Mouse (Mus musculus) embryonic facial prominence, embryonic 11.5 days (tissue): ENCODE data around the gene Efcc1. TPM values are rescaled to one million over a fixed set of nuclear protein-coding genes. Genes with fewer than 3 reads are reported as not detected.

Experiments used
- ATAC-seq: fragments of 200-750 bp; cut with Nextera tagmentation; replicated peaks from 2 replicates; pipeline ENCODE4 v1.8.0; 2017; ENCODE audit warnings: low read depth; ENCODE audit not compliant: insufficient number of reproducible peaks, low FRiP score, low TSS enrichment
- DNase-seq: peaks from one replicate; pipeline ENCODE4 v3.0.0-alpha.2; 2015; ENCODE audit warnings: low spot score
- H3K27ac ChIP-seq: fragments of 300-500 bp; sonication (generic); replicated peaks from 2 replicates; pipeline ENCODE4 v1.5.1; 2014; ENCODE audit warnings: mild to moderate bottlenecking, low read depth, low read length, control low read depth
- H3K27me3 ChIP-seq: fragments of 300-500 bp; sonication (generic); 2 replicates; pipeline ENCODE4 v1.6.1; 2014; ENCODE audit warnings: mild to moderate bottlenecking, low read length, moderate library complexity, mixed read lengths; ENCODE audit not compliant: control insufficient read depth, insufficient read depth
- H3K36me3 ChIP-seq: fragments of 300-500 bp; sonication (generic); replicated peaks from 2 replicates; pipeline ENCODE4 v1.6.1; 2014; ENCODE audit warnings: low read depth, mild to moderate bottlenecking, low read length, moderate library complexity, mixed read lengths; ENCODE audit not compliant: control insufficient read depth, insufficient read depth
- H3K4me1 ChIP-seq: fragments of 300-500 bp; sonication (generic); 2 replicates; pipeline ENCODE4 v1.6.1; 2014; ENCODE audit warnings: low read length, mixed read lengths; ENCODE audit not compliant: control insufficient read depth, insufficient read depth
- H3K4me2 ChIP-seq: fragments of 300-500 bp; sonication (generic); 2 replicates; pipeline ENCODE4 v1.6.1; 2014; ENCODE audit warnings: low read depth, mild to moderate bottlenecking, control low read depth, low read length, moderate library complexity
- H3K4me3 ChIP-seq: fragments of 300-500 bp; sonication (generic); 2 replicates; pipeline ENCODE4 v1.5.1; 2014; ENCODE audit warnings: low read depth, low read length, control low read depth
- H3K9ac ChIP-seq: fragments of 300-500 bp; sonication (generic); replicated peaks from 2 replicates; pipeline ENCODE4 v1.6.1; 2014; ENCODE audit warnings: mild to moderate bottlenecking, control low read depth, low read length
- H3K9me3 ChIP-seq: fragments of 300-500 bp; sonication (generic); replicated peaks from 2 replicates; pipeline ENCODE4 v1.6.1; 2016; ENCODE audit warnings: mild to moderate bottlenecking, low read length, inconsistent platforms, mixed read lengths; ENCODE audit not compliant: control insufficient read depth
- WGBS: fragments of 180-500 bp; shearing (Covaris S2); extraction: QIAGEN DNeasy Blood & Tissue Kit; methylation state at CpG from one replicate; pipeline ENCODE4 v1.1.7; 2014; 5-methylcytosine and 5-hydroxymethylcytosine counted together
- polyA plus RNA-seq: library from polyadenylated mRNA; unstranded; fragments of >200 nt; fragmentation: Nextera tagmentation; extraction: Ambion mirVana; gene quantifications from 2 replicates; pipeline ENCODE4 v1.2.1, GENCODE M21; 2014

The Efcc1 gene
- polyA plus RNA-seq, 1 experiment from 2014 or later = 0.49 TPM

GRCm38 (mm10) chr6:87786621-87787020, 56.0 kb downstream of the Efcc1 start:
- Histone ChIP-seq H3K4me3 (no peak overlapping the region), H3K4me2 (no peak overlapping the region), H3K9me3 (no peaks in the 10 kb centered on the region), H3K27ac (no peak overlapping the region), H3K27me3 (no peaks in the 10 kb centered on the region), H3K4me1 (no peaks in the 10 kb centered on the region), H3K36me3 (no peaks in the 10 kb centered on the region), H3K9ac (no peak overlapping the region)
- DNase-seq (no peak), ATAC-seq (no peak)
- WGBS = 77% methylated on average over 5 of the region's 5 CpGs

GRCm38 (mm10) chr6:87787108-87787890, 56.6 kb downstream of the Efcc1 start:
- Histone ChIP-seq H3K4me2 (no peak overlapping the region), H3K27ac (no peak overlapping the region), H3K9ac (no peak overlapping the region), H3K36me3 (peaks cover 5% of the 10 kb centered on the region; the same call in 1 of the 2 replicates), H3K4me1 (no peaks in the 10 kb centered on the region), H3K27me3 (no peaks in the 10 kb centered on the region), H3K9me3 (no peaks in the 10 kb centered on the region), H3K4me3 (no peak overlapping the region)
- DNase-seq = no peak
- no peak for ATAC-seq
- WGBS = 86% methylated on average over 6 of the region's 6 CpGs

- no peak for ATAC-seq
These were observed 57.7 kb downstream of the Efcc1 start for GRCm38 (mm10) chr6:87788266-87788895.

GRCm38 (mm10) chr6:87788896-87789587, 58.4 kb downstream of the Efcc1 start:
- DNase-seq (no peak), ATAC-seq (no peak)
- WGBS = 62% methylated on average over 5 of the region's 5 CpGs
- Histone ChIP-seq H3K4me3 (no peak overlapping the region), H3K9ac (no peak overlapping the region), H3K4me2 (no peak overlapping the region), H3K9me3 (no peaks in the 10 kb centered on the region), H3K27me3 (no peaks in the 10 kb centered on the region), H3K27ac (no peak overlapping the region), H3K4me1 (no peaks in the 10 kb centered on the region), H3K36me3 (peaks cover 6% of the 10 kb centered on the region; the same call in 1 of the 2 replicates)

More at GRCm38 (mm10) chr6:87788266-87788895, 57.7 kb downstream of the Efcc1 start:
- H3K4me3 ChIP-seq = no peak overlapping the region
- no peak overlapping the region for H3K4me2 ChIP-seq
- peaks cover 6% of the 10 kb centered on the region; the same call in 1 of the 2 replicates for H3K36me3 ChIP-seq
- no peak for DNase-seq
- 85% methylated on average over 9 of the region's 9 CpGs for WGBS
- no peak overlapping the region for H3K9ac ChIP-seq
- no peak overlapping the region for H3K27ac ChIP-seq
- no peaks in the 10 kb centered on the region for H3K9me3 ChIP-seq
- H3K27me3 ChIP-seq = no peaks in the 10 kb centered on the region
- H3K4me1 ChIP-seq = no peaks in the 10 kb centered on the region

GRCm38 (mm10) chr6:87789791-87790190, 59.1 kb downstream of the Efcc1 start:
- H3K9me3 ChIP-seq = no peaks in the 10 kb centered on the region
- H3K9ac ChIP-seq = no peak overlapping the region
- H3K4me2 ChIP-seq = no peak overlapping the region
- no peak overlapping the region for H3K4me3 ChIP-seq
- no peak for DNase-seq
- H3K4me1 ChIP-seq = no peaks in the 10 kb centered on the region
- no peak overlapping the region for H3K27ac ChIP-seq
- 92% methylated on average over 6 of the region's 6 CpGs for WGBS
- ATAC-seq = no peak
- H3K36me3 ChIP-seq = peaks cover 6% of the 10 kb centered on the region; the same call in 1 of the 2 replicates
- no peaks in the 10 kb centered on the region for H3K27me3 ChIP-seq

- WGBS = 69% methylated on average over 7 of the region's 7 CpGs
- DNase-seq (no peak), ATAC-seq (no peak)
- Histone ChIP-seq H3K9me3 (no peaks in the 10 kb centered on the region), H3K27ac (no peak overlapping the region), H3K27me3 (no peaks in the 10 kb centered on the region), H3K4me3 (no peak overlapping the region), H3K4me2 (no peak overlapping the region), H3K36me3 (peaks cover 6% of the 10 kb centered on the region; the same call in 1 of the 2 replicates), H3K9ac (no peak overlapping the region), H3K4me1 (no peaks in the 10 kb centered on the region)
These were observed 60.3 kb downstream of the Efcc1 start for GRCm38 (mm10) chr6:87790779-87791480.

- ATAC-seq (no peak), DNase-seq (no peak)
- Histone ChIP-seq H3K4me2 (no peak overlapping the region), H3K4me1 (no peaks in the 10 kb centered on the region), H3K27ac (no peak overlapping the region), H3K4me3 (no peak overlapping the region), H3K9ac (no peak overlapping the region), H3K27me3 (no peaks in the 10 kb centered on the region), H3K36me3 (peaks cover 6% of the 10 kb centered on the region; the same call in 1 of the 2 replicates), H3K9me3 (no peaks in the 10 kb centered on the region)
- 91% methylated on average over 5 of the region's 5 CpGs for WGBS
These were observed 61.2 kb downstream of the Efcc1 start for GRCm38 (mm10) chr6:87791826-87792225.
